Mouse (Mus musculus) megakaryocyte progenitor cell, adult 5-6 weeks (primary cell): Measurements from ENCODE around the gene Gid4. TPM values are rescaled to one million over a fixed set of nuclear protein-coding genes. Genes with fewer than 3 reads are reported as not detected.

Experiments used
- ATAC-seq: replicated peaks from 2 replicates; pipeline ENCODE4 v1.8.0; 2016; ENCODE audit warnings: mild to moderate bottlenecking, moderate TSS enrichment, inconsistent platforms; ENCODE audit not compliant: poor library complexity
- total RNA-seq, 2 experiments: library from RNA; stranded (forward) in 1 of 2; stranded (reverse) in 1 of 2; fragments of 157-497, 149-512 nt in 1 of 2; fragments of 200-1000 nt in 1 of 2; gene quantifications; 2 replicates each; pipeline versions ENCODE4 v1.2.3 to v1.2.4; 2015 to 2017

Gid4 gene
- total RNA-seq (2015): 26.4 and 32.7 TPM in 2 replicates
- total RNA-seq (2017): 28.6 and 35.4 TPM in 2 replicates

GRCm38 (mm10) chr11:60416963-60417716 is at the start of gene Gid4:
TSS of gene Gid4 (plus strand) at chr11:60417145.
- ATAC-seq: peak; percentile 94

- peak; percentile 48 for ATAC-seq
These were observed 49.7 kb upstream of the Gid4 start for GRCm38 (mm10) chr11:60367256-60367655.

- no peak for ATAC-seq
These were observed 48.0 kb upstream of the Gid4 start for GRCm38 (mm10) chr11:60368909-60369308.

GRCm38 (mm10) chr11:60369448-60369847 is 47.5 kb upstream of the Gid4 start:
- ATAC-seq: no peak

GRCm38 (mm10) chr11:60370431-60370830 is 46.5 kb upstream of the Gid4 start:
- ATAC-seq: no peak

- no peak for ATAC-seq
These were observed 42.5 kb upstream of the Gid4 start for GRCm38 (mm10) chr11:60374481-60374880.

GRCm38 (mm10) chr11:60383518-60383917 is 33.4 kb upstream of the Gid4 start:
- no peak for ATAC-seq

- no peak for ATAC-seq
These were observed 32.1 kb upstream of the Gid4 start for GRCm38 (mm10) chr11:60384762-60385421.

GRCm38 (mm10) chr11:60385946-60386345 is 31.0 kb upstream of the Gid4 start:
- no peak for ATAC-seq

GRCm38 (mm10) chr11:60387944-60388343 is 29.0 kb upstream of the Gid4 start:
- no peak for ATAC-seq

GRCm38 (mm10) chr11:60391346-60391745 is 25.6 kb upstream of the Gid4 start:
- no peak for ATAC-seq

- ATAC-seq: no peak
These were observed 20.4 kb upstream of the Gid4 start for GRCm38 (mm10) chr11:60396546-60396945.

GRCm38 (mm10) chr11:60397172-60397571 is 19.8 kb upstream of the Gid4 start:
- no peak for ATAC-seq

- ATAC-seq: no peak
These were observed 10.3 kb upstream of the Gid4 start for GRCm38 (mm10) chr11:60406606-60407005.

GRCm38 (mm10) chr11:60412173-60412572 is 4.8 kb upstream of the Gid4 start:
- 0 out of 2 replicates have a peak, but pooled peaks have one; percentile 13 for ATAC-seq

- no peak for ATAC-seq
These were observed 4.0 kb upstream of the Gid4 start for GRCm38 (mm10) chr11:60412921-60413320.

GRCm38 (mm10) chr11:60416590-60416962 is 369 bp upstream of the Gid4 start:
- peak; percentile 7 for ATAC-seq

- ATAC-seq: no peak
These were observed 950 bp downstream of the Gid4 start, which contains the start of gene Atpaf2 for GRCm38 (mm10) chr11:60417717-60418472. TSS of gene Atpaf2 (minus strand) at chr11:60418457.

- no peak for ATAC-seq
These were observed 1.5 kb downstream of the Gid4 start for GRCm38 (mm10) chr11:60418473-60418803.

GRCm38 (mm10) chr11:60422046-60422668 is 5.2 kb downstream of the Gid4 start:
- ATAC-seq: 0 out of 2 replicates have a peak, but pooled peaks have one; percentile 30

- no peak for ATAC-seq
These were observed 6.1 kb downstream of the Gid4 start for GRCm38 (mm10) chr11:60423006-60423405.
